Mouse (Mus musculus) myocyte (in vitro differentiated cells): ENCODE data around the gene Aff3. TPM values are rescaled to one million over a fixed set of nuclear protein-coding genes. Genes with fewer than 3 reads are reported as not detected.

Source experiments
- H3K27me3 ChIP-seq: one replicate; pipeline ENCODE4 v1.6.1; 2011; ENCODE audit not compliant: control insufficient read depth, insufficient read depth, insufficient read length
- H3K36me3 ChIP-seq: one replicate; pipeline ENCODE4 v1.6.1; 2011; ENCODE audit not compliant: control insufficient read depth, insufficient read depth
- H3K4me2 ChIP-seq: one replicate; pipeline ENCODE4 v1.6.1; 2011; ENCODE audit warnings: low read depth, control low read depth
- H3K4me3 ChIP-seq: one replicate; pipeline ENCODE4 v1.5.1; 2011; ENCODE audit warnings: mild to moderate bottlenecking, control low read depth, moderate library complexity
- H3K79me2 ChIP-seq: one replicate; pipeline ENCODE4 v1.6.1; 2011; ENCODE audit not compliant: control insufficient read depth, insufficient read depth
- H3ac ChIP-seq: one replicate; pipeline ENCODE4 v1.6.1; 2011; ENCODE audit not compliant: control insufficient read depth, insufficient read length
- CEBPB ChIP-seq: IDR thresholded peaks from 2 replicates; pipeline ENCODE4 v1.6.1; 2011; ENCODE audit warnings: mild to moderate bottlenecking, moderate library complexity; ENCODE audit not compliant: poor library complexity, insufficient read depth, severe bottlenecking
- E2F4 ChIP-seq: IDR thresholded peaks from one replicate; pipeline ENCODE4 v1.6.1; 2011; ENCODE audit warnings: mild to moderate bottlenecking, control low read depth, moderate library complexity; ENCODE audit not compliant: insufficient read depth
- MAX ChIP-seq: IDR thresholded peaks from one replicate; pipeline ENCODE4 v1.6.1; 2011; ENCODE audit warnings: low read depth, mild to moderate bottlenecking, control low read depth
- MYOD1 ChIP-seq, 3 experiments: IDR thresholded peaks; one replicate each; pipeline ENCODE4 v1.6.1; 2011; ENCODE audit warnings: control low read depth in 2 of 3, low read depth in 2 of 3, mild to moderate bottlenecking in 2 of 3, moderate library complexity in 1 of 3; ENCODE audit not compliant: insufficient read length in 2 of 3, control insufficient read depth in 1 of 3
- MYOG ChIP-seq, 3 experiments: IDR thresholded peaks; one replicate each; pipeline ENCODE4 v1.6.1; 2011; ENCODE audit warnings: control low read depth in 2 of 3, low read depth in 2 of 3, mild to moderate bottlenecking in 2 of 3; ENCODE audit not compliant: insufficient read length in 2 of 3, control insufficient read depth in 1 of 3, insufficient read depth in 1 of 3
- POLR2A ChIP-seq: IDR thresholded peaks from one replicate; pipeline ENCODE4 v1.6.1; 2011; ENCODE audit warnings: low read depth, mild to moderate bottlenecking, control low read depth, moderate library complexity; ENCODE audit not compliant: insufficient read length
- POLR2AphosphoS2 ChIP-seq: IDR thresholded peaks from one replicate; pipeline ENCODE4 v1.6.1; 2011; ENCODE audit warnings: low read depth, control low read depth; ENCODE audit not compliant: insufficient read length
- REST ChIP-seq: IDR thresholded peaks from one replicate; pipeline ENCODE4 v1.6.1; 2011; ENCODE audit warnings: mild to moderate bottlenecking, control low read depth, moderate library complexity; ENCODE audit not compliant: insufficient read depth, insufficient read length
- SRF ChIP-seq: IDR thresholded peaks from one replicate; pipeline ENCODE4 v1.6.1; 2011; ENCODE audit warnings: low read depth; ENCODE audit not compliant: control insufficient read depth, insufficient read length
- TCF12 ChIP-seq: IDR thresholded peaks from one replicate; pipeline ENCODE4 v1.6.1; 2011; ENCODE audit warnings: mild to moderate bottlenecking, control low read depth; ENCODE audit not compliant: poor library complexity, insufficient read depth, severe bottlenecking
- TCF3 ChIP-seq: IDR thresholded peaks from one replicate; pipeline ENCODE4 v1.6.1; 2011; ENCODE audit warnings: low read depth, control low read depth; ENCODE audit not compliant: insufficient read length
- USF1 ChIP-seq: IDR thresholded peaks from one replicate; pipeline ENCODE4 v1.6.1; 2011; ENCODE audit warnings: low read depth, mild to moderate bottlenecking, control low read depth, moderate library complexity
- polyA plus RNA-seq: library from polyadenylated mRNA; unstranded; fragments of >200 nt; fragmentation: generic; extraction: Trizol; gene quantifications from one replicate; pipeline ENCODE4 v1.2.1, GENCODE M21; 2012; ENCODE audit warnings: missing spikeins

Gene Aff3
- polyA plus RNA-seq, 1 experiment, result not detected

DNA sequence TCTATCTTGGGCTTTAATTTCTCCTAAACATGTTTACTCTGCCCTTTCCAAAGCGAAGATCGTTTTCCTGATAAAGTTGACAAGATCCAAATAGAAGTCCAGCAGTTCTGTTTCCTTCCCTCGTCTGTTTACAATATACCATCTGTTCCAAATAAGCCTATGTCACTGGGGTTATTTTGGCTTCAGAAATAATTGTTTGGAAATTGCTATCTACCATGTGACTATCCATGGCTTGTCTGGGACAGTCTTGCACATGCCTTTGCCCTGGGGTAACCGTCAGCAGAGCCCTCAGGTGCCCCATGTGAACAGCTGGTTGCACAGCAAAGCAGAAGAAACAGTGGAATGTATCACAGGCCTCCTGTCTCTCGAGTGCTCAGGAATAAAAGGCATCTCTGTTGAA lies 86.4 kb downstream of the Aff3 start:
- H3K27me3 ChIP-seq, result no peaks in the 10 kb centered on the region
- H3K79me2 ChIP-seq, result no peaks in the 10 kb centered on the region
- H3ac ChIP-seq, result no peak overlapping the region
- TF ChIP-seq MAX (no peak), TCF12 (no peak), POLR2A (no peak), TCF3 (no peak), USF1 (no peak), MYOD1 (IDR thresholded peaks at IDR 0.05; ENCODE audit: control insufficient read depth in 1 of 3, insufficient read length in 2 of 3, low read depth in 2 of 3) (no peak), REST (no peak), SRF (no peak), CEBPB (no peak), MYOG (IDR thresholded peaks at IDR 0.05; ENCODE audit: control insufficient read depth in 1 of 3, insufficient read depth in 1 of 3, insufficient read length in 2 of 3, low read depth in 2 of 3) (no peak), POLR2AphosphoS2 (no peak), E2F4 (no peak)
- H3K4me2 ChIP-seq, result no peak overlapping the region
- H3K36me3 ChIP-seq, result no peaks in the 10 kb centered on the region
- no peak overlapping the region for H3K4me3 ChIP-seq

DNA sequence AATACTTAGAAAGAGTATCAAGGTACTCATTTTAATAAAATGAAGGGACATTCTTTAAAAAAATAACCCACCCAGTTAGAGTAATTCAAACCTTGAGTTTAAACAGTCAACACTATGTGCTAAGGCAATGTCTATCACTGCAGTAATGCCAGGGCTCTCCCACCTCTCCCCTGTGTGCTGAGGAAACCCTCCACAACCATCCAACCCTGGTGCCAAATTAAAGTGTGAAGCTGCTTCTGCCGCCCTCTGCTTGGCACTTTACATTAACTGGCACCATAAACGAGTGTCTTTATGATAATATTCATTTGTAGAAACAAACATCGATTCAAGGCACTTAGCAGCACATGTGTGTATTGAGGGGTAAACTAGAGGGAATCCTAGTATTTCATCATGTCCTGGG lies 97.0 kb downstream of the Aff3 start:
- Histone ChIP-seq H3K27me3 (no peaks in the 10 kb centered on the region), H3K4me3 (no peak overlapping the region), H3K36me3 (no peaks in the 10 kb centered on the region), H3K4me2 (no peak overlapping the region), H3K79me2 (no peaks in the 10 kb centered on the region), H3ac (no peak overlapping the region)
- TF ChIP-seq TCF12, result no peak
- TF ChIP-seq E2F4, result no peak
- TF ChIP-seq MAX, result no peak
- no peak for TF ChIP-seq TCF3
- no peak for TF ChIP-seq USF1
- TF ChIP-seq REST, result no peak
- TF ChIP-seq CEBPB, result no peak
- no peak for TF ChIP-seq MYOD1 (IDR thresholded peaks at IDR 0.05; ENCODE audit: control insufficient read depth in 1 of 3, insufficient read length in 2 of 3, low read depth in 2 of 3)
- no peak for TF ChIP-seq POLR2AphosphoS2

DNA sequence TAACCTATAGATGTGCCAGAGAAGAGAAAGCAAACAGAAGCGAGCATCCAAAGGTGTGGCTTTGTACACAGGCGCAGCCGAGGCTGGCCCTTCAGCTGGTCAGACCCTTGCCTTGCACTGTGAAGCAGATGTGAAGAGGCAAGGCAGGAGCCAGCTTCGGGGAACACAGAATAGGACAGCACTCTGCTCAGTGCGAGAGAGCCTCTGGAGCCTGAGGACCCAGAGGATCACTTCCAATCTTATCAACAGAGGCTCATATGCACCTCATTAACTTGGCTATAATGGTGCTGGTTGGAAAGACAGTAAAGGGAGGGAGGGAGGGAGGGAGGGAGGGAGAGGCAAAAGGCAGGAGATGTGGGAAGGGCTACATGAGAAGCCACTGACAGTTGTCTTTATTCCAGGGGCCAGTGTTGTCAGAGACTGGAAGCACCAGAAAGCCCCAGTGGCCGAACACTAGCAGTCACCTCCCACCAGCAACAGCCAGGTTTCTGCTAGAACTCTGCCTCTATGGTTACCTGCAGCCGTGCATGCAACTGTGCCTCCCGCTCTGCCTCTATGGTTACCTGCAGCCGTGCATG lies 98.6 kb downstream of the Aff3 start:
- H3K4me2 ChIP-seq, result no peak overlapping the region
- no peaks in the 10 kb centered on the region for H3K79me2 ChIP-seq
- no peak for TF ChIP-seq POLR2A
- no peak for TF ChIP-seq POLR2AphosphoS2
- no peak for TF ChIP-seq TCF3
- no peak for TF ChIP-seq TCF12
- TF ChIP-seq SRF, result no peak
- no peak for TF ChIP-seq MAX
- H3K36me3 ChIP-seq, result no peaks in the 10 kb centered on the region
- no peak overlapping the region for H3K4me3 ChIP-seq
- no peak overlapping the region for H3ac ChIP-seq
- H3K27me3 ChIP-seq, result no peaks in the 10 kb centered on the region

DNA sequence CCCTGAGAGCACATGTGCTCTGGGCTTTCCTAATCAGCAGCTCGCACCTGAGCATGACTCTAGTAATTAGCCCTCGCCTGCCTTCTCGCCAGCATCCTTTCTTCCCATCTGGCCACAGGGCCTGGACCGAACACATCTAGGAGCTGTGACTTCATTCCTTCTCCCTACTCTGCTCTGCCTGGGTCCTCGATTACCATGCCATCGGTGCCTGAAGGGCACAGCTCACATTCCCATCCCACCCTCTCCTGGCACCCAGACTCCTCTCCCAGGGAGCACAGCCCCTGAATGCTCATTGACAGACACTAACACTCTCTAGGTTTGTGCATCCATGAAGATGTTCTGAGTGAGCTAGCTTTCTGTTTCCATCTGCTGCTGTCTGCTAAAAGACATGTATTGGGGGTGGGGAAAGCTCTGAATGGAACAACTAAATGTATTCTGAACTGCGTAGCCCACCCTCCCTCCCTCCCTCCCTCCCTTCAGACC lies 99.4 kb downstream of the Aff3 start:
- Histone ChIP-seq H3K4me2 (no peak overlapping the region), H3K79me2 (no peaks in the 10 kb centered on the region), H3ac (no peak overlapping the region), H3K27me3 (no peaks in the 10 kb centered on the region), H3K4me3 (no peak overlapping the region), H3K36me3 (no peaks in the 10 kb centered on the region)
- TF ChIP-seq TCF12 (no peak), MYOG (IDR thresholded peaks at IDR 0.05; ENCODE audit: control insufficient read depth in 1 of 3, insufficient read depth in 1 of 3, insufficient read length in 2 of 3, low read depth in 2 of 3) (no peak), MYOD1 (IDR thresholded peaks at IDR 0.05; ENCODE audit: control insufficient read depth in 1 of 3, insufficient read length in 2 of 3, low read depth in 2 of 3) (no peak), POLR2A (no peak), SRF (no peak), USF1 (no peak), REST (no peak), POLR2AphosphoS2 (no peak), MAX (no peak), E2F4 (no peak), TCF3 (no peak), CEBPB (no peak)
